Mouse (Mus musculus) liver, adult (tissue): ENCODE measurements around the gene Pptc7.

Experiments used
- GATA4 ChIP-seq: IDR thresholded peaks from 2 replicates; pipeline ENCODE4 v1.6.1; 2014; ENCODE audit warnings: mild to moderate bottlenecking, low read length; ENCODE audit not compliant: insufficient replicate concordance

The Pptc7 gene

GRCm38 (mm10) chr5:122258027-122258741, 26.0 kb upstream of the Pptc7 start:
- TF ChIP-seq GATA4: no peak

- TF ChIP-seq GATA4: no peak
Observed at GRCm38 (mm10) chr5:122262104-122262503, 22.1 kb upstream of the Pptc7 start.

GRCm38 (mm10) chr5:122263933-122264905, 19.9 kb upstream of the Pptc7 start, which contains the start of gene Tctn1:
TSS of gene Tctn1 (minus strand) at chr5:122264460.
- TF ChIP-seq GATA4: no peak

- no peak for TF ChIP-seq GATA4
Observed at GRCm38 (mm10) chr5:122265187-122265586, 19.0 kb upstream of the Pptc7 start.

- no peak for TF ChIP-seq GATA4
Observed at GRCm38 (mm10) chr5:122265942-122266341, 18.2 kb upstream of the Pptc7 start.

- TF ChIP-seq GATA4: no peak
Observed at GRCm38 (mm10) chr5:122267136-122267535, 17.0 kb upstream of the Pptc7 start.

- TF ChIP-seq GATA4: no peak
Observed at GRCm38 (mm10) chr5:122267899-122268298, 16.3 kb upstream of the Pptc7 start.

GRCm38 (mm10) chr5:122268858-122269604, 15.1 kb upstream of the Pptc7 start:
- no peak for TF ChIP-seq GATA4

GRCm38 (mm10) chr5:122272821-122273220, 11.3 kb upstream of the Pptc7 start:
- TF ChIP-seq GATA4: no peak

- no peak for TF ChIP-seq GATA4
Observed at GRCm38 (mm10) chr5:122274785-122275184, 9.4 kb upstream of the Pptc7 start.

- no peak for TF ChIP-seq GATA4
Observed at GRCm38 (mm10) chr5:122278946-122279345, 5.2 kb upstream of the Pptc7 start.

- TF ChIP-seq GATA4: no peak
Observed at GRCm38 (mm10) chr5:122279799-122280421, 4.3 kb upstream of the Pptc7 start.

- no peak for TF ChIP-seq GATA4
Observed at GRCm38 (mm10) chr5:122280422-122280826, 3.7 kb upstream of the Pptc7 start.

- no peak for TF ChIP-seq GATA4
Observed at GRCm38 (mm10) chr5:122280827-122281462, 3.2 kb upstream of the Pptc7 start.

- TF ChIP-seq GATA4: no peak
Observed at GRCm38 (mm10) chr5:122283828-122284182, 360 bp upstream of the Pptc7 start.
